Mouse (Mus musculus) skeletal muscle tissue, adult 2 months (tissue): ENCODE data around the gene Acer2.

Source experiments
- DNase-seq: peaks from one replicate; pipeline ENCODE4 v3.0.0-alpha.2; 2012; ENCODE audit warnings: low read depth, low spot score

Gene Acer2

GRCm38 (mm10) chr4:86886160-86886878 is 12.1 kb downstream of the Acer2 start:
- DNase-seq = peak; percentile 31

GRCm38 (mm10) chr4:86887879-86888278 is 13.7 kb downstream of the Acer2 start:
- no peak for DNase-seq

DNA sequence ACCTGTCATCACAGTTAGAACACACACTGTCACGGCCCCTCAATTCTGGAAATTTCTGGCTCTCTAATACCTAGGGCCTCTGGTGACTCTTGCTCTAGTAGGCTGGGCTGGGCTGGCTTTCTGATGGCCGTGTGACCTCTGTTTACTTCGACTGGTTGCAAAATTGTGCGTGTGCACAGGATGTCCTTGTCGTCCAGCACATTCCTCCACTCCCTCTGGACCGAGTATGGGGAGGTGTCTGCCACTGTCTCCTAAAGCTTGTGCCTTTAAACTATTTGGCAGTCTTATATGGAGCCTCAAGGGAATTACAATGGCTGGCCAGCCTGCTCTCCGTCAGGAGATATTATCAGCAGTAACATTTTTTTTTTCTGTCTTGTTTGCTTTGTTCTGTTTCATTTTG is 23.2 kb downstream of the Acer2 start:
- DNase-seq = peak; percentile 33

DNA sequence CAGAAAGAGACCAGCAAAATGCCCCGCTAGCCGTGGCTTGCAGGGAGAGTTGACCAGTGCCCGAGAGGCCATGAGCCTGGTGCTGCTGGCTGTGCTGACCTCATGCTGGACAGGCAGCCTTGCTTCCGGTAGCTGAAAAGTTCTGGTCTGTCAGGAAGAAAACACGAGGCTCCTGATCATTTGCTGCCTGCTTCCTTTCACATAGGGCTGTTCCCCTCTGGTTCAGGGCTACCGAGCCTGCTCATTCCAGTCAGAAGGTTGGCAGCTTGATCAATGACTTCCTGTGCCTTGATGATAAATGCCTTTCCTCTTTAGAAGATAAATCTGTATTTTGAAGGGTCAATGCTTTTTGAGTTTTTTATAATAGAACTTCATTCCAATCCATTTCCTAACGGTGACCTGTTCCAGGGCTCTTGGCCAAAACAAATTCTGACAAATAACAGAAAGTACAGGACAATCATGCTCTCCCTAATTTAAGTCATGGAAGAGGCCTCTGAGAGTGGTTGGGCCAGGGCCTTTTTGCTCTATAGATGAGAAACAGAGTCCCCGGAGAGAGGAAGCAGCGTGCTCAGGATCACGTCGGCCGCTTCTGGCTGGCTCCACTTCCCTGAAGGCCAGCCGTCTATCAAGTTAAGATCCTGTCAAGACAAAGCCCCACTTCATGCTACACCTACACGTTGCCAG is 24.7 kb downstream of the Acer2 start:
- peak; percentile 24 for DNase-seq

DNA sequence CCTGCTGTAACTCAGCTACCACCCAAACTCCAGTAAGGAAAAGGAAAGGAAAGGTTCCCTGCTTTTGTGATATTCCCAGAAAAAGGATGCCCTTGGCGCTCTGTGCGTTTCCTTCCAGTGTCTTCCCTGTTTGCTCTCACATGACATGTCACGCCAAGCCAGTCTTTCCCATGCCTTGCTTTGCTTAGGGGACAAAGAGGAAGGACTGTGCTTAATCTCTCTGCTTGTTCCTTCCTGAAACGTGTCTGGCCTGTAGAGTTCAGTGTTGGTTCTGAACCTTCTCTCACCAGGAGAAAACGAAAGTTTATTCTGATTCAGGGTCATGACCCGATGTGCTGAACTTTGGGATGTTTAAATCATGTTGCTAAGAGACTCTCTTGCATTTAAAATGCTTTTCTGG is 28.2 kb downstream of the Acer2 start:
- DNase-seq = peak; percentile 10

DNA sequence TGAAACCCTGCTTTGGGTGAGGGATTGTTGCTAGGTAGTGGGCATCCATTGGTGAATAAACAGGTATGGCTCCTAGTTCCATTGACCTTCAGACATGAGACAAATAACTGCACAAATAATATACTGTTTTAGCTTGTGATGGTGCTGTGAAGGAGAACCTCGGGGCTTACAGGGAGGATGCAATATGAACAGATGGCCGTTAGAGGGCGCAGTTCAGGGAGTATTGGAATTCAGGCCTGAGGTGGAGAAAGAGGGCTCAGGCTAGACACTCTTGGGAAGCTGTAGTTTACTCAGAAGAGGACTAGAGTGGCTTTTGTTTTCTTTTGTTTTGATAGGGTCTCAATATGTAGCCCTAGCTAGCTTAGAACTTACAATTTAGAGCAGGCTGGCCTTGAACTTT is 30.8 kb downstream of the Acer2 start:
- no peak for DNase-seq

- no peak for DNase-seq
These were observed 31.7 kb downstream of the Acer2 start for GRCm38 (mm10) chr4:86905869-86906268.

DNA sequence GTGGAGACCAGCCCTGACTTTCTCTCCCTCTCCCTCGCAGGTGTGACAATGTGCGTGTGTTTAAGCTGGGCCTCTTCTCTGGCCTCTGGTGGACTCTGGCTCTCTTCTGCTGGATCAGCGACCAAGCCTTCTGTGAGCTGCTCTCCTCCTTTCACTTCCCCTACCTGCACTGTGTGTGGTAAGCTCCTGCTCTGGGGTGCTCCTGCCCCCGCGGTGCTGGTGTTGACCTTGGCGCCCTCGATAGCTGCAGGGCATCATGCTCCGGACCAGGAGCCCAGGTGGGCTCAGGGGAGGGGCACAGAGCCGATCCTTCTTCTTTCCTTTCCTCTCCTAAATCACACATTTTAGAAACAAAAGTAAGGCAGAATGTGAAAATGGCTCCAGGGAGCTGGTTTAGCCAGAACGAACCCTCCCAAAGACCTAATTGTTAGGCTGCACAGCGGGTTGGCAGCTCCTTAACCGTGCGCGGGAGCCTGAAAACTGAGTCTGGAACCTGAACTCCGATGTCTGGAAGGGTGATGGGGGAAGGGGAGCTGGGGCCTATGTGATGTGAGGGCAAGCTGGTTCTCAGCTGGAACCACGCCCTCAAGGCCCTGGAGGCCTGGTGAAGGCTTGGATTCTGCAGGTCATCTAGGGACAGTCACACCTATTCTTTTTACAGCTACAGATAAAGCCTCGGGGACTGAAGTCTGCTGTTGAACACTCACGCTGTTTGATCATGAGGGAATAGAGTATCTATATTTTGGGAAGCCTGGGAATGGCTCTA is 37.6 kb downstream of the Acer2 start:
- DNase-seq = no peak

GRCm38 (mm10) chr4:86912757-86913156 is 38.6 kb downstream of the Acer2 start:
- DNase-seq = no peak

DNA sequence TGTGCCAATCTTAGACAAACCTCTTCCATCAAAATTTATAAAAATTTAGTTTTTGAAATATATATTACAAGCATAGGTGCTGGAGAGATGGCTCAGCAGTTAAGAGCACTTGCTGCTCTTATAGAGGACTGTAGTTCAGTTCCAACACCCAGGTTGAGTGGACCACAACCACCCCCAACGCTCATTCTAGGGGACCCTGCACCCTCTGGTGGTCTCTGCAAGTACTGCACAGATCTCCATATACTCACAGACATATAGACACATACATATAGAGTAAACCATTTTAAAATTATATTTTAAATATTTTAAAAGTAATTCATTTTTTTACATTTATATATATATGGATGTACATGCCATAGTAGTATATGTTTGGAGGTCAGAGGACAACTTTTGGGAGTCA is 41.9 kb downstream of the Acer2 start:
- DNase-seq = no peak

GRCm38 (mm10) chr4:86923476-86924055 is 49.4 kb downstream of the Acer2 start:
- no peak for DNase-seq

- peak; percentile 36 for DNase-seq
These were observed 50.7 kb downstream of the Acer2 start for GRCm38 (mm10) chr4:86924804-86925458.

DNA sequence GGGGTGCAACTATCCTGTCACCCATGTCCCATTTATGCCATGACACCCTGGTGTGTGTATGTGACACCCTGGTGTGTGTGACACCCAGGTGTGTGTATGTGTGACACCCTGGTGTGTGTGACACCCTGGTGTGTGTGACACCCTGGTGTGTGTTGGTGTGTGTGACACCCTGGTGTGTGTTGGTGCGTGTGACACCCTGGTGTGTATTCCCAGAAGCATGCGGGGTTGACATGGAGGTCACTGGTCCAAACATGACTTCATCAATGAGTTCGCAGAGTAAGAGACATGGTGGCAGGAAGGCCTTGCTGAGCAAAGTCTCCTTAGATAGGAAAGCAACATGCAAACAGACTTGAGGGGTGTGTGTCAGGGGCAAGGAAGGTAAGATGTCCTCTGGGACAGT is 52.8 kb downstream of the Acer2 start:
- no peak for DNase-seq

DNA sequence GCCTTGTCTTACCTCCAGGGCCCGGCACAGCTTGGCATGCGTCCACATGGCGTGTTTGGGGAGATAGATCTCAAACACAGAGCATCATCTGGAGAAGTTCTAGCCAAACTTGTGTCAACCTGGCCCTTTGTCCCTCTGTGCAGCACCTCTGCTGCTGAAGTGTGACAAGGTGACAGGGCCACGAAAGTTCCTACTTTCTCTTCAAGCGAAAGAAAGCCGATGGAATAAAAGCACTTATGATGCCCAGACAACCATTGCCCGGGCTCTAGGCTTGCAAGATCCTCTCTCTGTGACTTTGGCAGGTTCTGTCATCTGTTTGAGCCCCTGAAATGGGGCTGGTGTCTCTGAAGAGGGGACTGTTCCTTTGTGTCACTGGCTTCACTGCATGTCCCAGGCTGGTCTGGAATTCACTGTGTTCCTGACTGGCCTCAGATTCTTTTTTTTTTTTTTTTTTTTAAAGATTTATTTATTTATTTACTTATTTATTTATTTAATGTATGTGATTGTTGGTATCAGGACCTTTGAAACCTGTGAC is 56.0 kb downstream of the Acer2 start:
- no peak for DNase-seq

GRCm38 (mm10) chr4:86930636-86931456 is 56.6 kb downstream of the Acer2 start:
- DNase-seq = no peak

GRCm38 (mm10) chr4:86933026-86933425 is 58.8 kb downstream of the Acer2 start:
- DNase-seq = no peak

DNA sequence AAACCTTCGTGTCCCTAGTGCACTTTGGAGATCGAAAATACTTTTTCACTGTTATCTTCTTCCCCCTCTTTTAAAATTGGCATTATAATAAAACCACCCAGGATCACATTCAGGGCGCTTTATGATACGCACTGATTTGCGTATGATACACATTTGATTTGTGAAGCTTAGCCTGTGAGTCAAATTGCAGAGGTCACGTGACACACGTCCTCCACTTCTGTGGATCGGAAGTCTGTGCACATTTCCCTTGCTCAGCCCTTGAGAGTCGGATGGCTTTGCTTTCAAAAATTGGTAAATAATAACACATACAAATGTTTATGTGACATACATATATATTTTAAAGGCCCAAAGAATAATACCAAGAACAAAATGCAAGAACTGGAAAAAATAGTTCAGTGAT is 62.0 kb downstream of the Acer2 start:
- DNase-seq = no peak

- no peak for DNase-seq
These were observed 62.5 kb downstream of the Acer2 start for GRCm38 (mm10) chr4:86936706-86937105.

GRCm38 (mm10) chr4:86942656-86943055 is 68.5 kb downstream of the Acer2 start:
- no peak for DNase-seq

DNA sequence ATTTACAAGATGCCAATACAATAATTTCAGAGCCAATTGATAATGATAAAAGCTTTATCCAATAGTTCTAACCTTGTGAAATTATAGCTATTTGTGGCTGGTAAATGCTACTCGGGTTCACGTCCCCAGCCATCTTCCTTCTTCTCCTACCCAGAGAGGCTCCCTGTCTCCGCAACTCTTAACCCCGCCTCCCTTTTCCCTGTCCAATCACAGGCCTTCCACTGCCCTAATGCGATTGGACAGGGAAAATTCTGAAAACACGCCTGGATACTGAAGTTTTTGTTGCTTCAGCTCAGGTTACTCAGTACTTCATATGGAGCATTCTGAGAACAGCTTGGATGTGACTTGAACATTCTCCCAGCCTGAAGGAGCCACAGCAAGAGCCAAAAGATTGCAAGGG is 69.1 kb downstream of the Acer2 start:
- no peak for DNase-seq

DNA sequence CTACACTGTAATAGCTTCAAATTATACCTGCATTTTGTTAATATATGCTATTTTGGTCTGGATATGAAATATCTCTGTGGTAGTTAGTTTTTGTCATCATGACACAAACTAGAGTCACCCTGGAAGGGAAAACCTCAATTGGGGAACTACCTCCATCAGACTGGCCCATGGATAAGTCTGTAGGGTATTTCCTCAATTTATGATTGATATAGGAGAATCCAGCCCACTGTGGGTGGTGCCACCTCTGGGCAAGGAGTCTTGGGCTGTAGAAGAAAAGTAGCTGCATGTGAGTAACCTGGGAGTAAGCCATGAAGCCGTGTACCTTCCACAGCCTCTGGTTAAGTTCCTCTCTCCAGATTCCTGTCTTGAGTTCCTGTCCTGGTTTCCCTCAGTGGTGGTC is 74.6 kb downstream of the Acer2 start:
- DNase-seq = no peak
